Mouse (Mus musculus) cerebellum, adult 8-10 months (tissue): ENCODE data around the gene Cd3e.
A peak's percentile ranks its signal among the peaks of the same experiment; 100 is the strongest.

Experiments
- DNase-seq: peaks from one replicate; pipeline ENCODE4 v3.0.0; 2022

The Cd3e gene

GRCm38 (mm10) chr9:45014879-45015278 is 5.5 kb upstream of the Cd3e start:
- no peak for DNase-seq

GRCm38 (mm10) chr9:45011291-45011690 is 1.9 kb upstream of the Cd3e start:
- no peak for DNase-seq

- no peak for DNase-seq
Observed at GRCm38 (mm10) chr9:45010461-45010860, 1.0 kb upstream of the Cd3e start.

DNA sequence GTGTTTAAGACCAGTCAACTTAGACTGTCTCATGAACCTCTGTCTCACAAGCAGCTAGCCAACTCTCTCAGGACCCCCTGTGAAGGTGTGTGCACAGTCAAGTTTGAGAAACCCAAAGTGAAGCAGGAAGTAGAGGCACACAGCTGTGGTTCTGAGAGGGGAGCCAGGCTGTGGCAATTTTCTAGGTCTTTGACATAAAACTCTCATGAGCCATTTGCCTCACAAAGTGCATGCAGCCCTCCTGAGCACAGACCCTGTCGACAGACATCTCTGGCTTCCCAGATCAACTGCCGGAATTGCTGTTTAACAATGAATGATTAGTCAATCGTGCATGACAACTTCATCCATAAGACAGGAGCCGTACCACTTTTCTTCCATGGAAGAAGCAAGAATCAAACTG is 1.1 kb downstream of the Cd3e start:
- DNase-seq, result no peak

DNA sequence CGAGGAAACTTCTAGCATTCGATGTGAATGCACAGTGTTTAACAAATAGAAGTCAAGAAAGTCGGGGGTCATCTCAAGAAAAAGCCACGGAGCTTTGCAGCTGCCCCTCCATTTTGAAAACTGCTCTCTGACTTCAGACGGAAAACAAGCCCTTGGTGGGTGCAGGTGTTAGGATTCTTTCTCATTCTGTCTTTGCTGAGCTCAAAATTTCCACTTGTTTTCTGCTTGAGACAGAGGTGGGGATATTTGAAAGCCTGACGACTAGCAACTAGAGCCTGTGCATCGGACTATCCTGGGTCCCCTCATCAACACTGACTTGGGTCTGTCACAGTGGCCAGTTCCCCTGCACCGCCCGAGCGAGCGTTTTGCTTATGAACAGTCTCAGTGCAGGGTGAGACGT is 2.0 kb downstream of the Cd3e start:
- no peak for DNase-seq

DNA sequence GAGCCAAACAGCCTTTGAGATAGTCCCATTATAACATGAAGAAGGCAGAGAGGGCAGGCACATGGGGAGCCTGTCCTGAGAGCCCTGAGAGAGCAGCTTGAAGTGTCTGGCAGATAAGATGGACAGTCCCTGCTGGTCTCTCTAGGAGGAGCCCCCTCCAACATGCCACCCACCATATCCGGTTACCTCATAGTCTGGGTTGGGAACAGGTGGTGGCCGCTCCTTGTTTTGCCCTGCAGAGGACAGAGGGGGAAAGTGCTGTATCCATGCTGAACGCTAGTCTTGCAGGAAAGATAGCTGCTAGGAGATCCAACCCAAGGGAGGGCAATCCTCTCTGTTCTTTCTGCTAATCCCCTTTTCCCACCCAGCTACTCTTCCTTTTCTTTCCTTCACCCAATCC is 9.2 kb downstream of the Cd3e start:
- no peak for DNase-seq

DNA sequence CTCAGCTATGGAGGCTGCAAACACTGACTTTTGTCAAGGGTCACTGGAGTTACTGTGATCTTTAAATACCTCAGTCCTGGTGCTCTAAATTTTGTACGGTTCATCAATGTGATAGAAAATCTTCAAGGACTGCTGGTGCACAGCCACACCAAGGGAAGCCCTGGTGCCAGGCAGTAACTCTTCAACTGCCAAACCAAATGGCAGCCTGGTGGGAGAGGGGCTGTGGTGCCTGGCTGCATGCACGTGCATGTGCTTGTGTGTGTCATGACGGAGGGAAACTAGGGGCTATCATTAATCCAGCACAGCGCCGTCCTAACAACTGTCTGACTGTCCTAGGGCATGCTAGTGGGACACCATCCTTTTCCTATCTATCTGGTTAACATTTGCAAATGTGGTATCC is 9.7 kb downstream of the Cd3e start:
- no peak for DNase-seq

DNA sequence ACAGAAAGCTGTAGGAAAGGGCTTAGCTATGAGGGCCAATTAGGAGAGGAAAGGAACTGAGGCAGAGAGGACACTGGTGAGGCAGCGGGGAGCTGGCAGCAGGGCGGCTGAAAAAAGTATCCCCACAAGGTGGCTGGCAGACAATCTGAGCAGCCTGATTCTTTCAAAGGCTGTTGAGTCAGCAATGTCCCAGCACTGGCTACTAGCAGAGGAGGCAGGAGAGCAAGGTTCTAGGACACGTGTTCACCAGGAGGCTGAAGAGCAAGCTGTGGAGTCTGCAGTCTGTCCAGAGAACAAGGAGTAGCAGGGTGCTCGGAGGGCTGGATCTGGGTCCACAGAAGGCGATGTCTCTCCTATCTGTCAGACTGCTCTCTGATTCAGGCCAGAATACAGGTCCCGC is 10.3 kb downstream of the Cd3e start:
- peak; percentile 47 for DNase-seq

DNA sequence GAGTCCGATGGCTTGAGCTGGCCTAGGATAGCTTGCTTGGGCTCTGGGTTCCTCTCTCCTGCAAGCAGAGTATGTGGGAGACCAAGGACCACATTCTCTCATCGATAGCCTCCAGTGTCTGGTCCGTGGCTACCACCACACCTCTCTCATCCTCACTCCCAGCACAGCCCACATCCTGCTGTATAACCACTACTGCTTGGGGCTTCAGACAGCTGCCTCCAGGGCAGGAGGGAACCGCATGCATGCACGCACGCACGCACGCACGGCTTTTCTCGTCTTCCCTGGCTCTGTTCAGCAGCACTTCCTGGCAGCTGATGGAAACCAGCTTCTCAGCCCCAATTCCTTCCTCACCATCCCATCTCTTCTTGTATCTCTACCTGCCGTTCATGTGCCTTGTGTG is 11.3 kb downstream of the Cd3e start:
- no peak for DNase-seq

DNA sequence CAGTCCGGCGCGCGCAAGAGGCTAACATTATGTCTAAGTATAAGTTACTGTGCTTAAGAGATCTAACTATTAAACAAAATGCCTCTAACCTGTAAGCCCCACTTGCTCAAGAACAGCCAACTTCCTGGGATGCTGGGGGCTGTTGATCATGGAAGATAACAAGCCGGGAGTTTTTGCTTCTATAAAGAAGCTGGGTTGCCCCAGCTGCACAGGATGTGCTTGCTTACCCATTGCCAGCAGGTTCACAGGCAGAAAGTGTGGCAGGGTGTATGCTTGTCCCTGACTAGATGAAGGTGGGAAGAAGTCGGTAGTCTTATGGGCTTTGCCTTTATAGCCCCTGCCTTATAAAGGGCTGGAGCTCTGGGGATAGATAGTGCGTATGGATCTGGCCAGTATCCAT is 12.8 kb downstream of the Cd3e start:
- no peak for DNase-seq

- no peak for DNase-seq
Observed at GRCm38 (mm10) chr9:44994962-44995361, 14.5 kb downstream of the Cd3e start.

DNA sequence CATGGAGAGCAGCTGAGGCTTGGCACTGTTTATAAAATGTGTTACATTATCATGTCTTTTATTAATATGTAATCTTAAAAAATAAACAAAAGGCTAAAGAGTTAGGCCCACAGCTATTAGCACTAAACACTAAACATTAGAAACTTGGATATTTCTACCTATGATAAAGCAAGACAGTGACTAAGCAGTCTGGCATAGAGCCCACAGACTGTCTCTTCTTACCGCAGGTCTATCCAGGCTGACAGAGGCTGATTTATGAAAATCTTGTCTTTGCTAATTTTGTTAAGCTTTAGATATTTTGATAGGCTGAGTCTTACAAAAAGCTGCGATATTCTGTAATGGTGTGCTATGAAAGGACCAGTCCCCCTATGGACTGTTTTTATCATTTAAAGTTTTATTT is 16.2 kb downstream of the Cd3e start:
- no peak for DNase-seq

GRCm38 (mm10) chr9:44992271-44992670 is 17.2 kb downstream of the Cd3e start:
- DNase-seq, result peak; percentile 36

- no peak for DNase-seq
Observed at GRCm38 (mm10) chr9:44991821-44992220, 17.6 kb downstream of the Cd3e start.

DNA sequence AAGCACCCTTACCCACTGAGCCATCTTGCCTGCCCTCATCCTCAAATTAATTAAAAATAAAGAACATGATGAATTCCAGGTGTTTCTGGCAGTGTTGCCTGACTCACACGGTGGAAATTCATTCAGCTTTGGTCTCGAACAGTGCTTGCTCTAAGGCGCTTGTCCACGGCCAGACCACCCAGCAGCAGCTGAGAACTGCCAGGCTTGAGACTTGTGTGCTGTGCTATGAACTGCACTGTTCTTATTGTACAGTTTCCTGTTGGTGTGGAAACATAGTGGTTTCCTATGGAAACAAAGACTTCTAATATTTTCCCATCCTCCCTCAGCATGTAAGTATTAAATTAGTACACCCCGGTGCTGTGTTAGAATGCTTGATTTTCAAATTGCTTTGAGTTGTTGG is 22.5 kb downstream of the Cd3e start:
- no peak for DNase-seq

DNA sequence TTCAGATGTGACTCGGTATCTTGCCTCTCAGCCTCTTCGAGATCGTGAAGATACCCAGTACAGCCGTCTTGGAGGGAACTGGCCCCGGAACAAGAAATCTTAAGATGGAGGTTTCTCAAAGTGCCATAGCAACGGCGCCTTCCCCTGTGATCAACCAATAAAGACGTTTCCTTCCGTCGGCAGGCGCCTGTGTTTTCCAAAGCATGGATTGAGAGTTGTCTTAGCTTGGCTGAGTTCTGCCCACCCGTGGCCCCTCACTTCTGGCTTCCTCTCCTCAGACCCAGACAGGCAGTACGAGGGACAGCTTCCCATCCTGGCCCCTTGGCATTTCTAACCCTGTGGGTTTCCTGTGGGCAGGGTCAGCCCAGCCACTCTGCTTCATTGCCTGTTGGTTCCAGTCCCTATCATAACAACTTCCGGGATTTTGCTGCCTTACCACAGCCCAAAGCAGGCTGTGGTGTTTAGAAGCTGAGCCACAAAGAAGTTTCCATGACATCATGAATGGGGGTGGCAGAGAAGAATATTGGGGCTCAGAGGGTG is 23.1 kb downstream of the Cd3e start:
- DNase-seq, result no peak

DNA sequence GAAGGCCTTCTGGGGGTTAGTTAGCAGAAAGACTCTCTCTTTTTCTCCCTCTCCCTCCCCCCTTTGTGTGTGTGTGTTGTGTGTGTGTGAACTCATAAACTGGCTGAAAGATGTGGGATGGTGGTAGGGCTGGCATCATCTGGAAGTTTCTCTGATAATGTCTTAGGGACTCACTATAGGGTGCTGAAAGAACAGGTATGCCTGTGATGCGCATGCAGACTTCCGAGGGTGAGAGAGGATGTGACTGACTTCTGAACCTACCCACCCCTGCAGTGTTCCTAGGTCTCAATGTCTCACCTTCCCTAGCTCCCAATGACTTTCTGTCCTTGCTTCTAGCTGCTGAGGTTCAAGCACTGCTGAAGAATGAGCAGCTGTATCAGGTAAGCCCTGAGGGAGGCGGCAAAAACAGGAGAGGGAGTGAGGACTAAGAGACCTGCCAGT is 23.7 kb downstream of the Cd3e start:
- no peak for DNase-seq

- DNase-seq, result no peak
Observed at GRCm38 (mm10) chr9:44983001-44983400, 26.4 kb downstream of the Cd3e start.

DNA sequence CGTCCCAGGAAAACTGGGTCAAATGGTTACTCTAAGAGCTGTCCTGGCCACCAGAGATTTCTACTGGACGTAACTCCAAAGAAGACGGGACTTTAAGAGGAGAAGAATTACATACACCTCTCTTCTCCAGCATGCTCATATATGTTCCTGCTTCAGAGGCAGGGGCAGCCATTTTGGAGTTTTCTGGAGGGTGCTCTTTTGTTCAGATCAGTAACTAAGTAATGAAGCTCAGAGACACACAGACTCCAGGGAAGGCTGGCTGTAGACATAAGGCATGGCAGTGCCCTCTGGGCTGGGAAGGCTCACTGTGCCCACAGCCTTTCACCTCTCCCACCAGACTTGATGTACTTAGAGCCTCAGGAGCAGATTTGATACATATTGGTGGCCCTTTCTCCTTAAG is 26.9 kb downstream of the Cd3e start:
- DNase-seq, result no peak

GRCm38 (mm10) chr9:44982081-44982480 is 27.3 kb downstream of the Cd3e start:
- no peak for DNase-seq

- DNase-seq, result no peak
Observed at GRCm38 (mm10) chr9:44981676-44982075, 27.8 kb downstream of the Cd3e start, which contains the start of gene Cd3d. TSS of gene Cd3d (plus strand) at chr9:44981786.

- no peak for DNase-seq
Observed at GRCm38 (mm10) chr9:44981104-44981503, 28.3 kb downstream of the Cd3e start.

DNA sequence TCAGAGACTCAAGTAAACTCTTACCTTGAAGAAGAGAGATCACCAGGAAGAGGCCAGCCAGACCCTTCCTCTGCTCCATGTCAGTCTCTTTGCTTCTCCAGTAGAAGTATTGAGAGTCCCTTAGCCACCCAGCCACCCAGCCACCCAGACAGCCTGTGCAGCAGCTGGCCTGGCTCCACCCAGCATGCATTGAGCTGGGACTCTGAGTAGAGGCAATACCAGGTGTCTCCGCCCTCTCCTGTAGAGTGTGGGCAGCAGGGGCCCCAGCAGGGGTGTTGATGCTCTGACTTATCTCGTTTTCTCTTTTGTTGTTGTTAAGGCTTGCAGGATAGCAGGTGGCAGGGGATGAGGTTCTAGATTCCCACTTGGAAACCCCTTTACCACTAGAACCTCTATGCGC is 29.2 kb downstream of the Cd3e start, which contains the start of gene Cd3g:
TSS of gene Cd3g (minus strand) at position 190 of the 400 bp plus-strand sequence.
- DNase-seq, result no peak

DNA sequence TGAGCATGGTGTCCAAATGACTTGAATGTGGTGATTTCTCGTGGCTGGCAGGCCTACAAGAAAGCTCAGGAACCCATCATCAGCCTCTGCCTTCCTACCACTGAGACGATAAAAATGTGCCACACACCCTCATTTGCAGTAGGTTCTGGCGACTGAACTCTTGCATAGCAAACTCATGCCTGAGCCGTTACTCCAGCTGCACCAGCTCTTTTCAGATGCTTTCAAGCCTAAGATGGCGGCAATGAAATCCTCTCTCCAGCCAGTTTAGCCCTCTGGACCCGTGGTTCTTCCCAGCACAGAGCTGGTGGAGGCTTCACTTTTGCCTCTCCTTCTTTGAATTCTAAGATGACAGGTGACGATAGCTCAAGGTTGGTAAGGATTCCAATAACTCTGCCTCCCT is 29.6 kb downstream of the Cd3e start:
- no peak for DNase-seq

- no peak for DNase-seq
Observed at GRCm38 (mm10) chr9:44977813-44978212, 31.6 kb downstream of the Cd3e start.

GRCm38 (mm10) chr9:44969450-44969849 is 40.0 kb downstream of the Cd3e start:
- no peak for DNase-seq
